Mouse (Mus musculus): ENCODE data around the gene Zfp65.

DNA sequence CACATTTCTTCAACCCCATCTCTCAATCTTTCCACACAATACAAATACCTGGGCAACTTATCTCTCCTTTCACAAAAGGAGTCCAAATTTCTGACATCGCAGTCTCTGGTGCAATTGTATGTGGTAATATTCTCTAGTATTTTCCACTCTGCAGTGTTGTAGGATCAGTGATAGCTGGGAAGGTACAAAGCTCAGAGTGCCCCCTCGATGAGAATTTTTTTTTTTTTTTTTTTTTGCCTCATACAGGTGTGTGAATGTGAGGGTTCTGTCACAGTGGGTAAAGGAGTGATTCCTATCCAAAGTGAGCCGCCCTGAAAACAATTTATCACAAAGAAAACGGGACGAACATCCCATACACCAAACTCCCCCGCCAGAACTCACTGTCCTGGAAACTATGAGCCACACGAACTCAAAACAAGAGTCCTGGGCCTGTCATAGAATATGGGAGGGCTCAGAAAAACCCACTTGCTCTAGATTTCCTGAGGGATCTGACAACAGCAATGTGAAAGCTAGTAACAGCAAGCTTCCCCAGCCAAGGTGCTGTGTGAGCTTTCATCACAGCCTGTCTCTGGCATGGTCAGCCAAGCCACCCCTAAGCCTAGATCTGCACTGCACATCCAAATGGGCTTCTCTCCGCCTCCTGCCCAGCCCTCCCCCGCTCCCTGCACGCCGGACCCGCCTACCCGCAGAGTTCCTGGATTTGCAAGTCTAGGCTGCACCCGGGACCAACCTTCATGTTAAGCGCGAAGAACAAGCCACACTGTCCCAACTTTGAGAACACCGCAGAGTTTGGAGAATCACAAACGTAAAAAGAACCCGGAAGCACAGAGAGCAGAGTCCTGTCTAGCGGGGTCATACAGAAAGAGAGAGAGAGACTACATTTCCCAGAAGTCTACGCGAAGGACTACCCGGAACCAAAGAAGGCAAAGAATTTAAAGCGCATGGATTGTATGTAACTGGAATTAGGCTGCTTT, 25.6 kb upstream of the Zfp65 start, which contains the start of gene Zfp85:
- TF ChIP-seq EP300 (IDR thresholded peaks at IDR 0.05; ENCODE audit: low read depth) (no peak), CTCF (IDR thresholded peaks at IDR 0.05; ENCODE audit: low read depth) (no peak)
